Mouse (Mus musculus): ENCODE measurements around the gene Frmpd1. TPM values are rescaled to one million over a fixed set of nuclear protein-coding genes. Genes with fewer than 3 reads are reported as not detected.

Frmpd1 gene
- total RNA-seq (2021): 10 to 100 TPM; 12.7 to 16.1 TPM
- long read RNA-seq, experiment 1, full-length matches to known transcripts: 10 of 21 reads
- long read RNA-seq, experiment 1, partial matches to known transcripts: 7 of 21 reads
- long read RNA-seq, experiment 1, other reads (novel, unspliced or antisense): 4 of 21 reads
- long read RNA-seq, experiment 2, full-length matches to known transcripts: 3 of 13 reads
- long read RNA-seq, experiment 2, partial matches to known transcripts: 2 of 13 reads
- long read RNA-seq, experiment 2, other reads (novel, unspliced or antisense): 8 of 13 reads

- DNase-seq (ENCODE audit: low spot score in 2 of 2): peak; percentile 52 to 53
- intact Hi-C loops (cut with DNase I): loop anchor here (5.0 kb wide), 1 partner anchor 68 kb away; no protein-coding TSS in a partner anchor
Measured at GRCm38 (mm10) chr4:45184521-45185330, at the start of gene Frmpd1. Frmpd1 (plus strand) TSS chr4:45184875.

- intact Hi-C loops (cut with DNase I): no loop called here
- DNase-seq (ENCODE audit: low spot score in 2 of 2): no peak
Measured at GRCm38 (mm10) chr4:45137636-45138035, 47.0 kb upstream of the Frmpd1 start.

GRCm38 (mm10) chr4:45141835-45142234, 42.8 kb upstream of the Frmpd1 start:
- intact Hi-C loops (cut with DNase I): no loop called here
- peak in 1 of 2 experiments; percentile 5 for DNase-seq (ENCODE audit: low spot score in 2 of 2)

GRCm38 (mm10) chr4:45142411-45142810, 42.3 kb upstream of the Frmpd1 start:
- peak in 1 of 2 experiments; percentile 13 for DNase-seq (ENCODE audit: low spot score in 2 of 2)
- intact Hi-C loops (cut with DNase I): no loop called here

- intact Hi-C loops (cut with DNase I): no loop called here
- no peak for DNase-seq (ENCODE audit: low spot score in 2 of 2)
Measured at GRCm38 (mm10) chr4:45143005-45143404, 41.7 kb upstream of the Frmpd1 start.

- intact Hi-C loops (cut with DNase I): no loop called here
- DNase-seq (ENCODE audit: low spot score in 2 of 2): no peak
Measured at GRCm38 (mm10) chr4:45156433-45156832, 28.2 kb upstream of the Frmpd1 start.

- no peak for DNase-seq (ENCODE audit: low spot score in 2 of 2)
- intact Hi-C loops (cut with DNase I): no loop called here
Measured at GRCm38 (mm10) chr4:45158608-45159007, 26.1 kb upstream of the Frmpd1 start.

GRCm38 (mm10) chr4:45160773-45161172, 23.9 kb upstream of the Frmpd1 start:
- DNase-seq (ENCODE audit: low spot score in 2 of 2): no peak
- intact Hi-C loops (cut with DNase I): loop anchor here (5.0 kb wide), 1 partner anchor 117 kb away; no protein-coding TSS in a partner anchor

- DNase-seq (ENCODE audit: low spot score in 2 of 2): peak; percentile 24 to 36
- intact Hi-C loops (cut with DNase I): loop anchor here (5.0 kb wide), 1 partner anchor 114 kb away; no protein-coding TSS in a partner anchor
Measured at GRCm38 (mm10) chr4:45163711-45164110, 21.0 kb upstream of the Frmpd1 start.

- intact Hi-C loops (cut with DNase I): no loop called here
- DNase-seq (ENCODE audit: low spot score in 2 of 2): no peak
Measured at GRCm38 (mm10) chr4:45165477-45165876, 19.2 kb upstream of the Frmpd1 start.

GRCm38 (mm10) chr4:45165955-45166354, 18.7 kb upstream of the Frmpd1 start:
- no peak for DNase-seq (ENCODE audit: low spot score in 2 of 2)
- intact Hi-C loops (cut with DNase I): no loop called here

- intact Hi-C loops (cut with DNase I): no loop called here
- DNase-seq (ENCODE audit: low spot score in 2 of 2): peak in 1 of 2 experiments; percentile 49
Measured at GRCm38 (mm10) chr4:45171340-45171739, 13.3 kb upstream of the Frmpd1 start.

GRCm38 (mm10) chr4:45183818-45184520, 706 bp upstream of the Frmpd1 start:
- intact Hi-C loops (cut with DNase I): no loop called here
- DNase-seq (ENCODE audit: low spot score in 2 of 2): peak; percentile 20 to 54

GRCm38 (mm10) chr4:45185331-45185669, 625 bp downstream of the Frmpd1 start:
- DNase-seq (ENCODE audit: low spot score in 2 of 2): no peak
- intact Hi-C loops (cut with DNase I): loop anchor here (5.0 kb wide), 1 partner anchor 67 kb away; no protein-coding TSS in a partner anchor

GRCm38 (mm10) chr4:45198296-45198695, 13.6 kb downstream of the Frmpd1 start:
- intact Hi-C loops (cut with DNase I): no loop called here
- no peak for DNase-seq (ENCODE audit: low spot score in 2 of 2)

- DNase-seq (ENCODE audit: low spot score in 2 of 2): no peak
Measured at GRCm38 (mm10) chr4:45203283-45203682, 18.6 kb downstream of the Frmpd1 start.

GRCm38 (mm10) chr4:45207444-45207843, 22.8 kb downstream of the Frmpd1 start:
- DNase-seq (ENCODE audit: low spot score in 2 of 2): no peak
- intact Hi-C loops (cut with DNase I): no loop called here

More at GRCm38 (mm10) chr4:45203283-45203682, 18.6 kb downstream of the Frmpd1 start:
- intact Hi-C loops (cut with DNase I): no loop called here

GRCm38 (mm10) chr4:45208832-45209363, 24.2 kb downstream of the Frmpd1 start:
- intact Hi-C loops (cut with DNase I): no loop called here
- DNase-seq (ENCODE audit: low spot score in 2 of 2): peak; percentile 37 to 64

- DNase-seq (ENCODE audit: low spot score in 2 of 2): no peak
- intact Hi-C loops (cut with DNase I): no loop called here
Measured at GRCm38 (mm10) chr4:45212342-45213063, 27.8 kb downstream of the Frmpd1 start.

Measured in left cerebral cortex, postnatal 14 days (tissue).